Mouse (Mus musculus) ES-Bruce4 (cell line): ENCODE data around the gene Egfem1. TPM values are rescaled to one million over a fixed set of nuclear protein-coding genes. Genes with fewer than 3 reads are reported as not detected.

ENCODE experiments used
- H3K27ac ChIP-seq: 2 replicates; pipeline ENCODE4 v1.5.1; 2012; ENCODE audit warnings: low read length, inconsistent platforms; ENCODE audit not compliant: insufficient read depth
- H3K27me3 ChIP-seq: 2 replicates; pipeline ENCODE4 v1.6.1; 2012; ENCODE audit warnings: mild to moderate bottlenecking, low read length, inconsistent platforms; ENCODE audit not compliant: control insufficient read depth, poor library complexity, insufficient read depth, severe bottlenecking
- H3K36me3 ChIP-seq: 2 replicates; pipeline ENCODE4 v1.6.1; 2012; ENCODE audit warnings: inconsistent platforms, mild to moderate bottlenecking, low read length, moderate library complexity; ENCODE audit not compliant: control insufficient read depth, poor library complexity, insufficient read depth, severe bottlenecking
- H3K4me1 ChIP-seq: one replicate; pipeline ENCODE4 v1.8.1; 2011; ENCODE audit warnings: low read length; ENCODE audit not compliant: control insufficient read depth, insufficient read depth
- H3K4me3 ChIP-seq: 2 replicates; pipeline ENCODE4 v1.5.1; 2011; ENCODE audit warnings: low read depth, mild to moderate bottlenecking, low read length
- H3K9ac ChIP-seq: 2 replicates; pipeline ENCODE4 v1.6.1; 2012; ENCODE audit warnings: low read depth, mild to moderate bottlenecking, inconsistent platforms; ENCODE audit not compliant: poor library complexity, severe bottlenecking
- H3K9me3 ChIP-seq: replicated peaks from 2 replicates; pipeline ENCODE4 v1.6.1; 2012; ENCODE audit warnings: mild to moderate bottlenecking, low read length, inconsistent platforms; ENCODE audit not compliant: control insufficient read depth, poor library complexity, insufficient read depth, severe bottlenecking
- CTCF ChIP-seq: IDR thresholded peaks from one replicate; pipeline ENCODE4 v1.8.1; 2011; ENCODE audit warnings: low read depth, low read length
- EP300 ChIP-seq: IDR thresholded peaks from 2 replicates; pipeline ENCODE4 v1.6.1; 2011; ENCODE audit warnings: low read depth, low read length; ENCODE audit not compliant: insufficient read depth
- POLR2A ChIP-seq: IDR thresholded peaks from one replicate; pipeline ENCODE4 v1.8.1; 2011; ENCODE audit warnings: low read length; ENCODE audit not compliant: insufficient read depth
- polyA plus RNA-seq: library from polyadenylated mRNA; stranded (reverse); fragments of >200 nt; gene quantifications from 2 replicates; pipeline ENCODE4 v1.2.4, GENCODE M21; 2011; ENCODE audit warnings: low read depth; ENCODE audit not compliant: missing spikeins, insufficient read depth, insufficient read length

Egfem1 gene
- polyA plus RNA-seq, 1 experiment, result not detected

GRCm38 (mm10) chr3:29448829-29449406 is 367.1 kb downstream of the Egfem1 start:
- Histone ChIP-seq H3K4me1 (no peaks in the 10 kb centered on the region), H3K9ac (no peak overlapping the region), H3K27ac (no peak overlapping the region), H3K9me3 (no peaks in the 10 kb centered on the region), H3K4me3 (no peak overlapping the region), H3K36me3 (no peaks in the 10 kb centered on the region), H3K27me3 (no peaks in the 10 kb centered on the region; the same call in 1 of the 2 replicates)
- TF ChIP-seq POLR2A, result no peak
- no peak for TF ChIP-seq EP300
- no peak for TF ChIP-seq CTCF

DNA sequence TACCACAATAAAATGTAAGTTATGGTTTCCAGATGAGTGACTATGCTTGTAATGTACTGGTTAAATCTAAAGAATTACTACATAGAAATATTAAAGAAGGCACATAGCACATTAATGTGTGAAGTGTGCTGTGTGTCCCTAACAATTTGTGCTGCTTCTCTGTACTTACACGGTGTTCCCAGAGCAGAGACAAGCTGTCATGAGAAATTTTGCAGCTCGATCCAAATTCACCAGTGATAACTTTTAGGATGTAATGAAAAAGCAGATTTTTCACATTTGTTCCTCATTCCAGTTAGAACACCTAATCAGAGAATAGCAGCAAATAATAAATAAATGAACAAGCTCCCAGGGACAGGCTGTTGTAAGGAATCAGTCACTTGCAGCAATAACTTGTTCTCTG is 416.4 kb downstream of the Egfem1 start:
- H3K4me3 ChIP-seq, result no peak overlapping the region
- no peaks in the 10 kb centered on the region for H3K4me1 ChIP-seq
- H3K27me3 ChIP-seq, result no peaks in the 10 kb centered on the region
- H3K9ac ChIP-seq, result no peak overlapping the region
- no peaks in the 10 kb centered on the region for H3K36me3 ChIP-seq
- TF ChIP-seq POLR2A (no peak), CTCF (no peak), EP300 (no peak)
- H3K9me3 ChIP-seq, result no peaks in the 10 kb centered on the region
- no peak overlapping the region for H3K27ac ChIP-seq

- TF ChIP-seq CTCF (no peak), EP300 (no peak), POLR2A (no peak)
- no peaks in the 10 kb centered on the region for H3K9me3 ChIP-seq
Observed at GRCm38 (mm10) chr3:29499188-29499587, 417.4 kb downstream of the Egfem1 start.

DNA sequence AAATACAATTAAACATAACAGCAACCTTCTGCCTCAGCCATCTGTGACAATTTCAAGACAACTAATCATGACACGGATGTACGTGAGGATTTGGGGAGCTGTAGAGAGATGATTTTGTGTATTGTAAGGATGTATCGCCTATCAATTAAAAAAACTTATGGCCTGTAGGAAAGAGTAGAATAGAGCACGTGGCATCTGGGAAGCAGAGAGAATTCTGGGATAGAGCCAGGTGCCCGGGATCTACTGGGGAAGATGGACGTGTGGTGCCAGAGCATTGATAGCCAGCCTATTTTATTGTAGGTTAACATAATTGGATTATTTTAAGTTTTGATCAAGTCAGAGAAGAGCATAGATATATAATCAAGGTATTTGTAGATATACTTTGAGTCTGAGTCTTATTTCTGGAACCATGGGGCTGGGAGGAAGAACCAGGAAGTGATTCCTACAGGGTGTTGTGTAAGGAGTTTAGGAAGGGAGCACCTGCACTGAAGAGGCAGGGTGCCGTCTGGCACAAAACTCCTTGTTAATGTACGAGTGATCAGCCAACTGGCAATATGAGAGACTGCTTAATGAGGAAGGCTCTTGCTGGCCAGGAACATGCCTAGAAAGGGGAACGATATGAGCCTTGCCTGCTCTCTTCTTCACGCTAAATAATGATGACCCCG is 443.6 kb downstream of the Egfem1 start:
- TF ChIP-seq EP300 (no peak), POLR2A (no peak), CTCF (no peak)
- H3K4me3 ChIP-seq, result no peak overlapping the region
- H3K27ac ChIP-seq, result no peak overlapping the region
- no peaks in the 10 kb centered on the region for H3K36me3 ChIP-seq
- H3K4me1 ChIP-seq, result no peaks in the 10 kb centered on the region
- no peaks in the 10 kb centered on the region for H3K9me3 ChIP-seq
- H3K27me3 ChIP-seq, result no peaks in the 10 kb centered on the region
- no peak overlapping the region for H3K9ac ChIP-seq

More at GRCm38 (mm10) chr3:29499188-29499587, 417.4 kb downstream of the Egfem1 start:
- Histone ChIP-seq H3K36me3 (no peaks in the 10 kb centered on the region), H3K4me3 (no peak overlapping the region), H3K4me1 (no peaks in the 10 kb centered on the region), H3K27me3 (no peaks in the 10 kb centered on the region), H3K9ac (no peak overlapping the region), H3K27ac (no peak overlapping the region)

- Histone ChIP-seq H3K4me1 (no peaks in the 10 kb centered on the region), H3K9me3 (no peaks in the 10 kb centered on the region), H3K27ac (no peak overlapping the region), H3K36me3 (no peaks in the 10 kb centered on the region), H3K4me3 (no peak overlapping the region), H3K27me3 (no peaks in the 10 kb centered on the region), H3K9ac (no peak overlapping the region)
- TF ChIP-seq CTCF, result no peak
- no peak for TF ChIP-seq POLR2A
- TF ChIP-seq EP300, result no peak
Observed at GRCm38 (mm10) chr3:29525963-29526301, 444.1 kb downstream of the Egfem1 start.

GRCm38 (mm10) chr3:29539211-29539610 is 457.4 kb downstream of the Egfem1 start:
- Histone ChIP-seq H3K9me3 (no peaks in the 10 kb centered on the region), H3K27ac (no peak overlapping the region), H3K27me3 (peaks cover 2% of the 10 kb centered on the region; the same call in 1 of the 2 replicates), H3K9ac (no peak overlapping the region), H3K4me1 (no peaks in the 10 kb centered on the region), H3K36me3 (no peaks in the 10 kb centered on the region), H3K4me3 (no peak overlapping the region)
- TF ChIP-seq CTCF (no peak), EP300 (no peak), POLR2A (no peak)
